Mouse (Mus musculus): ENCODE measurements around the gene Pld3. TPM values are rescaled to one million over a fixed set of nuclear protein-coding genes. Genes with fewer than 3 reads are reported as not detected.

Gene Pld3
- polyA plus RNA-seq, 1 experiment from 2014 or later, result 62.5 TPM

DNA sequence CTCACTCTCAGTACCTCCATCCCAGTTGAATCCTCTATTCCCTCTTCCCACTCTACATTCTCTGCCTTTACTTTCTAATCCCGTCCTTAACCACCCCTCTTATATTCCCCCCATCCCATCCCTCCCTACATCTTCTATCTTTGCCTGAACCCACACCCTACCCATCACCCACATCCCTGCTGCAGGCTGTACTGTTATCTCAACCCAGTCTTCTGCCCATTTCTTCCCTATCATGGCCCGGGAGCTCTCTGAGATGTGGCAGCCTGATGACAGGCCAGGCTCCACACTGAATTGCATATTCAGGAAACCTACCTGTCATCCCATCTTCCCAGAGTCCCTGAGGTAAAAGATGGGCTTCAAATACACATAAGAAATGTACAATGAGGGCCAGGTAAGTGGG, 14.2 kb downstream of the Pld3 start:
- no peak for ATAC-seq (ENCODE audit: extremely low read depth, insufficient number of reproducible peaks, low FRiP score, low TSS enrichment)
- no peak overlapping the region for H3K4me2 ChIP-seq
- 58% methylated on average over 2 of the region's 2 CpGs for WGBS
- peaks cover 22% of the 10 kb centered on the region for H3K4me1 ChIP-seq
- H3K9me3 ChIP-seq, result no peaks in the 10 kb centered on the region
- H3K9ac ChIP-seq, result no peak overlapping the region
- H3K27ac ChIP-seq (replicated peaks), result no peak overlapping the region
- H3K27me3 ChIP-seq (replicated peaks), result no peaks in the 10 kb centered on the region
- peaks cover 61% of the 10 kb centered on the region for H3K36me3 ChIP-seq
- H3K4me3 ChIP-seq, result no peak overlapping the region

DNA sequence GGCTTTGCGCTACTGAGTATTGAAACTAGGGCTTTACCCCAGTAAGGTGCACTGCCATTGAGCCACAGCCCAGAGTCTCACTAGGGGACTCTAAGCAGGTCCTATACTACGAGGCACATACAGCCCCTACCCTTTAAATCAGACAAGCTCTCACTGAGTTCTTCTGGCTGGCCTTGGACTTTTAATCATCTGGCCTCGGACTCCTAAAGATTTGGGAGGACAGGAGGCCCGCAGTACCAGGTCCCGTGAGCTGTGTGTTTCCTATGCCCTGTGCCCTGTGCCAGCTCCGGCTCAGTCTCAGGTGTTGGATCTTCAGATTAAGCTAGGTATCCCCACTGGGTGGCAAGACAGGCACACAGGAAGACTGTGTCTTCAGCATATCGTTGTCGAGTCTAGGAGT, 15.0 kb downstream of the Pld3 start:
- H3K27ac ChIP-seq (replicated peaks), result no peak overlapping the region
- H3K9me3 ChIP-seq, result no peaks in the 10 kb centered on the region
- no peaks in the 10 kb centered on the region for H3K27me3 ChIP-seq (replicated peaks)
- no peak for ATAC-seq (ENCODE audit: extremely low read depth, insufficient number of reproducible peaks, low FRiP score, low TSS enrichment)
- peaks cover 69% of the 10 kb centered on the region for H3K36me3 ChIP-seq
- no peak overlapping the region for H3K9ac ChIP-seq
- WGBS, result 86% methylated on average over 8 of the region's 8 CpGs
- H3K4me1 ChIP-seq, result peaks cover 16% of the 10 kb centered on the region
- H3K4me3 ChIP-seq, result no peak overlapping the region
- H3K4me2 ChIP-seq, result no peak overlapping the region

DNA sequence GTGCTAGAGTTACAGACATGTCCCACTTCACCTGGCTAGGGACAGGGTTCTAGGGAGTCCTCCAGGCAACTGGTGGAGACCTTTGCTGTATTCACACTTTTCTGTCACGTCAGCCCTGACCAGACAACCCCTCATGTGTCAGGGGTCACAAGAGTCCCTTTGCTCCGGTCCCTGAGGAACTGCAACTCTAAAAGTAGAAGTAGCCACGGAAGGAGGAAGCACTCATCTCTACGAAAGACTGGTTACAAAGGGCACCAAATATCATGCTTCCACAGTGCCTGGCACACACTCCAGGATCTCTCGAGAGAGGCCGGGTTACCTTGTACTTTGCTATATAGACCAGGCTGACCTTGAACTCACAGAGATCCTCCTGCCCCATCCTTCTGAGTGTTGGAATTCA, 16.4 kb downstream of the Pld3 start:
- H3K36me3 ChIP-seq, result peaks cover 83% of the 10 kb centered on the region
- 85% methylated on average over 6 of the region's 6 CpGs for WGBS
- H3K4me3 ChIP-seq, result no peak overlapping the region
- no peak overlapping the region for H3K27ac ChIP-seq (replicated peaks)
- H3K9me3 ChIP-seq, result no peaks in the 10 kb centered on the region
- H3K4me2 ChIP-seq, result no peak overlapping the region
- H3K27me3 ChIP-seq (replicated peaks), result no peaks in the 10 kb centered on the region
- peaks cover 5% of the 10 kb centered on the region for H3K4me1 ChIP-seq
- H3K9ac ChIP-seq, result no peak overlapping the region
- ATAC-seq (ENCODE audit: extremely low read depth, insufficient number of reproducible peaks, low FRiP score, low TSS enrichment), result no peak

DNA sequence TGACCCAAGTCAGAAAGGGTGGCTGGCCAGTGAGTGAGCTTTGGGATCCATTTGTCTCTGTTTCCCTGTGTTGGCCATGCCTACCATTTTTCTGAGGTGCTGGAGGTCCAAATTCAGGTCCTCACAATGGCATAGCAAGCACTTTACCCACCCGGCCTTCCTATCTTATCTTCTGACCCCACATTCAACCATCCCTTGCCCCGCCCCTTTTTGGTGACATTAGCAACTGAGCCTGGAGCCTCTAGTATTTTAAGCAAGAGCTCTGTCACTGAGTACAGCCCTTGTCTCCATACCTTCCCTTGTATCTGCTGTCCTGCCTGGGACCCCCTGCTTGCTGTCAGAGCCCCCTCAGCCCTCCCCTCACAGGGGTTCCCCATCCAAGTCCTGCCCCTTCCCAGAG, 17.6 kb downstream of the Pld3 start:
- 42% methylated on average over 2 of the region's 2 CpGs for WGBS
- Histone ChIP-seq H3K9ac (no peak overlapping the region), H3K4me3 (no peak overlapping the region), H3K9me3 (no peaks in the 10 kb centered on the region), H3K27ac (replicated peaks) (no peak overlapping the region), H3K36me3 (peaks cover 89% of the 10 kb centered on the region), H3K27me3 (replicated peaks) (no peaks in the 10 kb centered on the region), H3K4me1 (peaks cover 5% of the 10 kb centered on the region; the same call in 1 of the 2 replicates), H3K4me2 (no peak overlapping the region)
- no peak for ATAC-seq (ENCODE audit: extremely low read depth, insufficient number of reproducible peaks, low FRiP score, low TSS enrichment)

DNA sequence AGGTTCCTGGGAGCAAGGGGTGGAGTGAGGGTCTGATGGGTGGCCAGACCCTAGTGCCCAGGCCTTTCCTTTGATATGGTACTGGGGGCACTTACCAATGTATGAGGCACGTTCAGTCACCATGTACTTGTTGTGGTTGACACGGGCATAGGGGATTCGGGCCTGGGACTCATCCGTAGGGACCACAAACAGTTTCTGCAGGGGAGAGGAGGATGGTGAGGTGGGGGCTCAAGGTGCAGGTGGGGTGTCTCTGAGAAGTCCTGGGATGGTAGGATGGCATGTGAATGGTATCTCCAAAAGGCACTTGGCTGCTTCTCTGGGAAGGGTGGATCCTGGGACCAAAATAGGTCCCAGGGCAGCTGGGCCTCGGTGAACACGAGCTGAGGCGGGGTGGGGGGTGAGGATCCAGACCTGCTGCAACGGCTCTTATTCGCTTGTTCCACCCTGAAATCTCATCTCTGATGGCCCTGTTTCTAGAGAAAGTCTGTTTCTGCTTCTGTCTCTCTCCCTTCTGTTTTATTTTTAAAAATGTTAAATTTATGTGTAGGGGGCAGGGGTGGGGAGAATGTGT, 20.5 kb downstream of the Pld3 start:
- Histone ChIP-seq H3K9ac (no peak overlapping the region), H3K4me1 (peaks cover 5% of the 10 kb centered on the region; the same call in 1 of the 2 replicates), H3K4me3 (no peak overlapping the region), H3K27me3 (replicated peaks) (no peaks in the 10 kb centered on the region), H3K9me3 (no peaks in the 10 kb centered on the region), H3K36me3 (peaks cover 83% of the 10 kb centered on the region), H3K4me2 (no peak overlapping the region), H3K27ac (replicated peaks) (no peak overlapping the region)
- WGBS, result 76% methylated on average over 9 of the region's 9 CpGs
- ATAC-seq (ENCODE audit: extremely low read depth, insufficient number of reproducible peaks, low FRiP score, low TSS enrichment), result no peak

DNA sequence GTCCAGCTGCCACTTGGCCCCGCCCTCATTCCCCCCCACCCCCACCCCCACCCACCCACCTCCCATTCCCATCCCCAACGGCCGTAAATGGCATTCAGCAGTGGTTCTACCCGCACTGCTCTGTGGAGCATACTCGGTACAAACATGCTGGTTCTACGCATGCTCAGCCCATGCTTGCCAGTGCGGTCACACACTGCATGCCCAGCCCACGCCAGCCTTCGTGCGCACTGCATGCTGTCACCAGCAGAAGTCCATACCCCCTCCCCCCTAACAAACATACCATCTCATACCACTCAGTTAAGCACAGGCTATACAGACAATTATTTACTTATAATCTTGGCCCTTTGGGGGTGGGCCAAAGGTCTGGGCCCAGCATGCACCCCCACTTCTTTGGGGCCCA, 21.3 kb downstream of the Pld3 start:
- Histone ChIP-seq H3K9me3 (no peaks in the 10 kb centered on the region), H3K4me1 (peaks cover 5% of the 10 kb centered on the region; the same call in 1 of the 2 replicates), H3K27ac (replicated peaks) (no peak overlapping the region), H3K4me3 (no peak overlapping the region), H3K27me3 (replicated peaks) (no peaks in the 10 kb centered on the region), H3K4me2 (no peak overlapping the region), H3K36me3 (peaks cover 74% of the 10 kb centered on the region), H3K9ac (no peak overlapping the region)
- WGBS, result 84% methylated on average over 10 of the region's 10 CpGs
- no peak for ATAC-seq (ENCODE audit: extremely low read depth, insufficient number of reproducible peaks, low FRiP score, low TSS enrichment)

DNA sequence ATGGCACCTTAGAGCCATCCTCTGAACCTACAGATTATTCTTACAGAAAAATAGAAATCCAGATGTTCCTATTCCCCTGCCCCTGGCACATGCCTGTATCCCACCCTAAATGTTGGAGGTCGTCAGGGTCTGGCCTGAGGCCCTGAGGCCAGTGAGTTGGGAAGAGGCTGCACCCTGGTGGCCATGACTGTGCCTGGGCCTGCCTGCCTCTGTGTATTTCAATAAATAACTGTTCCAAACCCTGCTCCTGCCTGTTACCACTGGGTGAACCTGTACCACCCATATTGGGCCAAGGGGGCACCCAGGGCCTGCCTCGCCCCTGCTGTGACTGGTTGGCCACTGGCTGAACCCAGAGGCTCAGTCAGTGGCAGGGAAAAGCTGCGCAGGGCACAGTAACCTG, 22.1 kb downstream of the Pld3 start:
- Histone ChIP-seq H3K9me3 (no peaks in the 10 kb centered on the region), H3K9ac (no peak overlapping the region), H3K36me3 (peaks cover 67% of the 10 kb centered on the region), H3K4me3 (no peak overlapping the region), H3K4me2 (no peak overlapping the region), H3K4me1 (peaks cover 9% of the 10 kb centered on the region), H3K27ac (replicated peaks) (no peak overlapping the region), H3K27me3 (replicated peaks) (no peaks in the 10 kb centered on the region)
- ATAC-seq (ENCODE audit: extremely low read depth, insufficient number of reproducible peaks, low FRiP score, low TSS enrichment), result no peak
- WGBS, result 76% methylated on average over 3 of the region's 3 CpGs

DNA sequence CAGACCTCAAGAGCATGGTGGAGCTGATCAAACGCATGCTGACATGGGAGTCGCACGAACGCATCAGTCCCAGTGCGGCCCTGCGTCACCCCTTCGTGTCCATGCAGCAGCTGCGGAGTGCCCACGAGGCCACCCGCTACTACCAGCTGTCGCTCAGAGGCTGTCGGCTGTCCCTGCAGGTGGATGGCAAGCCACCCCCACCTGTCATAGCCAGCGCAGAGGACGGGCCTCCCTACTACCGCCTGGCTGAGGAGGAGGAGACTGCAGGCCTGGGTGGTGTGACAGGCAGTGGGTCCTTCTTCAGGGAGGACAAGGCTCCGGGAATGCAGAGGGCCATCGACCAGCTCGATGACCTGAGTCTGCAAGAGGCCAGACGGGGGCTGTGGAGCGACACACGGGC, 23.9 kb downstream of the Pld3 start:
- ATAC-seq (ENCODE audit: extremely low read depth, insufficient number of reproducible peaks, low FRiP score, low TSS enrichment), result no peak
- Histone ChIP-seq H3K4me1 (peaks cover 10% of the 10 kb centered on the region), H3K4me3 (no peak overlapping the region), H3K27ac (replicated peaks) (no peak overlapping the region), H3K4me2 (no peak overlapping the region), H3K9ac (0 out of 2 replicates have a peak overlapping the region, but pooled peaks have one; percentile 28), H3K36me3 (peaks cover 49% of the 10 kb centered on the region), H3K9me3 (no peaks in the 10 kb centered on the region), H3K27me3 (replicated peaks) (no peaks in the 10 kb centered on the region)
- WGBS, result 71% methylated on average over 21 of the region's 21 CpGs

DNA sequence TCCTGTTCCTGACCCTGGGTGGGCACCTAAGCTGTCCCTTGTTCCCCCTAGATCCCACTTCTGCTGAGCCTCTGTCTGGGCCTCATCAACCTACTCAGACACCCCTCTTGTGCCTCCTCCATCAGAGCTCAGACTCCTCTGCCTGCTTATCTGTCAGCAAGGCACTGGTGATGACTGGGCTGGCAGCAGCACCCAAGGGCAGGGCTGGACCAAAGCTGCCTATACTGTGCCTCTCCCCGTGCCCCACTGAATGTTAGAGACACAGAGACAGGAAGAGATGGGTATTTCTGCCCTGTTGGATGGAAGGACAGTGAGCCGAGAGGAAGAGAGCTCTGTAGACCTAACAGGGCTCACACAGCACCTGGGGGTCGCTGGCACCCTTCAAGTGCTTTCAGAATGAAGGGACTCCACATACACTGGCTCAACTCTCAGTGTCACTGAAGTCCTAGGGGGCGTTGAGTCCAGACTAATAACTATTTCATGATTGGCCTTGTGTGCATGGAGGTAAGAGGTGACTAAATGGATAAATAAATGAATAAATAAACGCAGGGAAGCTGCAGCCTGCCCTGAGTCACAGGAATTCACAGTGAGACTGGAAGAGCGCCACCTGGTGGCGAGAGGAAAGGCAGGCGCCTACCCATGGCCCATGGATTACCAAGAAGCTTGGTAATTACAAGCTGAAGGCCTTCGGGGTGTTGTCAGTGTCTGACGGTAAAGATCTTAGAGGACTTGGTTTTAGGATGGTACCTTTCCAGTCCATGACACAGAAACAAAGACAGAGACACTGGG, 26.8 kb downstream of the Pld3 start:
- Histone ChIP-seq H3K27ac (replicated peaks) (0 out of 2 replicates have a peak overlapping the region, but pooled peaks have one; percentile 4), H3K27me3 (replicated peaks) (no peaks in the 10 kb centered on the region), H3K9me3 (no peaks in the 10 kb centered on the region), H3K4me1 (peaks cover 10% of the 10 kb centered on the region), H3K36me3 (peaks cover 25% of the 10 kb centered on the region), H3K4me3 (no peak overlapping the region), H3K4me2 (peak overlapping the region; percentile 28; the same call in 1 of the 2 replicates), H3K9ac (peak overlapping the region; percentile 4; the same call in 1 of the 2 replicates)
- WGBS, result 20% methylated on average over 10 of the region's 10 CpGs
- ATAC-seq (ENCODE audit: extremely low read depth, insufficient number of reproducible peaks, low FRiP score, low TSS enrichment), result no peak; the same call in 1 of the 2 replicates

DNA sequence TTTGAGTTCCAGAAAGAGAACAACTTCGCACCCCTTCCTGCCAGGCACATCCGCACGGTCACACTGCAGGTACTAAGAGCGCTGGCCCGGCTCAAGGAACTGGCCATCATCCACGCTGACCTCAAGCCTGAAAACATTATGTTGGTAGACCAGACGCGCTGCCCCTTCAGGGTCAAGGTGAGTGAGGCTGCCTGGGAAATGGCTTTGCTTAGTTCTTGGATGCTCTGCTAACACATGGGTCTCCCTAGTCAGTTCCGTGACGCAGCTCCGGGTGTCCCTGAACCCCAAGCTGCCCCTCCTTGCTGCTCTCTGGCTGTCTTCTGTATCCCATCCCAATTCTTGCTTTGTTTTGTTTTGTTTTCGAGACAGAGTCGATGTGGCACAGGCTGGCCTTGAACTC, 29.2 kb downstream of the Pld3 start:
- Histone ChIP-seq H3K4me3 (no peak overlapping the region), H3K36me3 (peaks cover 14% of the 10 kb centered on the region), H3K27me3 (replicated peaks) (no peaks in the 10 kb centered on the region), H3K4me2 (no peak overlapping the region), H3K4me1 (peaks cover 10% of the 10 kb centered on the region), H3K27ac (replicated peaks) (no peak overlapping the region), H3K9me3 (no peaks in the 10 kb centered on the region), H3K9ac (no peak overlapping the region)
- WGBS, result 89% methylated on average over 13 of the region's 13 CpGs
- no peak for ATAC-seq (ENCODE audit: extremely low read depth, insufficient number of reproducible peaks, low FRiP score, low TSS enrichment)

DNA sequence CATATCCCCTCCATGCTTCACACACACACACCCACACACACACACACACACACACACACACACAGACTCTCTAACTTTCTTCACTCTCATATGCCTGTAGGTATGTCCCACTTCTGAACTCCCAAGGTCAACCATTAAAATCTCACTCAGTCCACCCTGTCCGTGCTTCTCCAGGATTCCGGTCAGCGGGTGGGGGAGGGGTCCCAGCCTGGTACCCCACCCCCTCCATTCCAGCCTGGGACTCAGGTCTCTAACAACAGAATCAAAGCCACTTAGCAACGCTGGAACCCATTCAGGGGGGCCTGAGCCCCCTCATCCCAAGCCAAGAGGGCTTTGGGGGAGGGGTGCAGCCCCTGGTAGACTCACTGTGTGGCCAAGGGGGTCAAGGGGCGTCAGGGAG, 30.1 kb downstream of the Pld3 start, which contains the start of gene Hipk4:
Gene Hipk4, plus strand, starts transcription at position 301 of the 400 bp plus-strand sequence.
- H3K4me3 ChIP-seq, result no peak within 1 kb of the TSS
- 49% methylated on average over 5 of the region's 5 CpGs for WGBS
- H3K36me3 ChIP-seq, result peaks cover 16% of the 10 kb centered on the region
- H3K4me1 ChIP-seq, result peaks cover 10% of the 10 kb centered on the region
- H3K9ac ChIP-seq, result 0 out of 2 replicates have a peak within 1 kb of the TSS, but pooled peaks have one; percentile 5
- H3K4me2 ChIP-seq, result no peak within 1 kb of the TSS
- H3K9me3 ChIP-seq, result no peaks in the 10 kb centered on the region
- no peaks in the 10 kb centered on the region for H3K27me3 ChIP-seq (replicated peaks)
- no peak for ATAC-seq (ENCODE audit: extremely low read depth, insufficient number of reproducible peaks, low FRiP score, low TSS enrichment)
- H3K27ac ChIP-seq (replicated peaks), result no peak within 1 kb of the TSS
